Mouse (Mus musculus) embryonic fibroblast, embryonic 13.5 days (primary cell): ENCODE results near the gene Shank3.

Source experiments
- CTCF ChIP-seq: IDR thresholded peaks from 2 replicates; pipeline ENCODE4 v1.5.1; 2011; ENCODE audit warnings: mild to moderate bottlenecking, control low read depth, low read length, moderate library complexity, borderline replicate concordance; ENCODE audit not compliant: insufficient read depth
- POLR2A ChIP-seq: IDR thresholded peaks from 2 replicates; pipeline ENCODE4 v1.6.1; 2011; ENCODE audit warnings: low read depth, mild to moderate bottlenecking, control low read depth, low read length, moderate library complexity

- TF ChIP-seq CTCF, result no peak
- no peak for TF ChIP-seq POLR2A
Observed at GRCm38 (mm10) chr15:89559202-89559731, 59.8 kb downstream of the Shank3 start.
